Mouse (Mus musculus): ENCODE measurements around the gene Auts2. TPM values are rescaled to one million over a fixed set of nuclear protein-coding genes. Genes with fewer than 3 reads are reported as not detected.
A peak's percentile ranks its signal among the peaks of the same experiment; 100 is the strongest.

The Auts2 gene
- total and polyA plus RNA-seq, 2 experiments from 2014 or later: 35.2 to 57.5 TPM

DNA sequence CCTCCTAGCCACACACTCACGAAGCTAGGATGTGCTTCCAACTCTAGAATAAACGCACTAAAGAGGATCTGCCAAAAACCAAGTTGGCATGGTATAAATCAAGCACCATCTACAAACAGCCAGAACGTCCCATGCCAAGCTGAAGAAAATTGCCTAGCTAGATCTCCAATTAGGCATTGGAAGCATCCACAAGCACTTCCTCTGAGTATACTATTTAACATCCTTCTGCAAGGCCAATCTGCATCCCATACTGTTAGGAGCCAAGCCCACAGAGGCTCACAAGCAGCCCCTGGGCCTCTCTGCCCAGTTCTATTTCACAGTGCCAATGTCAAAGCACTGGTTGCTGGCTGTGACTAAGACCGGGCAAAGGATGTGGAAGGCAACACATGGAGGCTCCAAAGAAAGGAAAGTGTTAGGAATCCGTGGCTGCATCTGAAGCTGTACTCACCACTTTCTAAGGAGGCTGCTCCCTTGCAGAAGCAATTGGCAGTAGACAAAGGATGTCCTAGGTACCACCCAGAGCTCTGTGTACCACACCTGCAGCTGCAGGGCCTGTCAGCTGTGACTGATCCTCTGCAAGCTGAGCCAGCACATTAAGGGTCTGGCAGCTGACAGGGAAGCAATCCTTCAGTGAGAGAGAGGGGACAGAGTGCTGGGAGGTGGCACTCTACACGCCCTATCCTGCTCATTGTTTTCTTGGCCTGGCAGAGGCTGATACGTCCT lies 407.0 kb downstream of the Auts2 start:
- peaks cover 3% of the 10 kb centered on the region; the same call in 1 of the 2 replicates for H3K4me1 ChIP-seq (ENCODE audit: insufficient read depth, low read length)
- H3K9ac ChIP-seq (replicated peaks; ENCODE audit: low read length, poor library complexity, severe bottlenecking): no peak overlapping the region
- H3K36me3 ChIP-seq (ENCODE audit: insufficient read depth, low read length): no peaks in the 10 kb centered on the region
- 57% methylated on average over 7 of the region's 7 CpGs for WGBS
- H3K4me2 ChIP-seq (ENCODE audit: low read depth, low read length, poor library complexity, severe bottlenecking): no peak overlapping the region
- no peak overlapping the region for H3K27ac ChIP-seq (ENCODE audit: low read depth, low read length)
- DNase-seq (ENCODE audit: low spot score) (peak; percentile 69), ATAC-seq (ENCODE audit: low FRiP score) (no peak)
- H3K9me3 ChIP-seq (ENCODE audit: low read length): no peaks in the 10 kb centered on the region
- TF ChIP-seq CTCF (IDR thresholded peaks at IDR 0.05): no peak
- H3K4me3 ChIP-seq (ENCODE audit: low read depth, low read length): no peak overlapping the region
- H3K27me3 ChIP-seq (ENCODE audit: insufficient read depth, low read length): no peaks in the 10 kb centered on the region; the same call in 1 of the 2 replicates

- TF ChIP-seq CTCF (IDR thresholded peaks at IDR 0.05): no peak
- no peak overlapping the region for H3K27ac ChIP-seq (ENCODE audit: low read depth, low read length)
- no peaks in the 10 kb centered on the region for H3K9me3 ChIP-seq (ENCODE audit: low read length)
- peaks cover 3% of the 10 kb centered on the region; the same call in 1 of the 2 replicates for H3K4me1 ChIP-seq (ENCODE audit: insufficient read depth, low read length)
- no peak overlapping the region for H3K4me3 ChIP-seq (ENCODE audit: low read depth, low read length)
- no peaks in the 10 kb centered on the region for H3K36me3 ChIP-seq (ENCODE audit: insufficient read depth, low read length)
- WGBS: 93% methylated on average over 3 of the region's 3 CpGs
- DNase-seq (ENCODE audit: low spot score) (no peak), ATAC-seq (ENCODE audit: low FRiP score) (no peak)
- H3K4me2 ChIP-seq (ENCODE audit: low read depth, low read length, poor library complexity, severe bottlenecking): no peak overlapping the region
- no peaks in the 10 kb centered on the region for H3K27me3 ChIP-seq (ENCODE audit: insufficient read depth, low read length)
- no peak overlapping the region for H3K9ac ChIP-seq (replicated peaks; ENCODE audit: low read length, poor library complexity, severe bottlenecking)
These were observed 411.2 kb downstream of the Auts2 start for GRCm38 (mm10) chr5:132131948-132132347.

DNA sequence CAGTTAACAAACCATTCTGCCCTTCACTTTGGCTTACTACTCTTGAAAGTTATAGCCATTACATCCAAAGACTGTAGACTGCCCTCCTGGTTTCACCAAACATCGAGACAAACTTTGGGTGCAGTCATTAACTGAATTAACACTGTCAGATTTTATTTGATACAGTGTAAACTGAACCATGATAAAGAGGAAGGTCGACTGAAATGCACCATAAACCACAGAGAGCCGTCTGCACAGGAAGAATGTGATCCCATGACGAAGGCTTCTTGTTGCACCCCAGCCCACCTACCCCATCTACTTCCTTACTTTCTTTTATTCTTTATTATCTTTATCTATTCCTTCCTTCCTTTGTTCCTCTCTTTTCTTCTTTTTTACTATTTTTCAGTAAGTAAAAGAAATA lies 412.6 kb downstream of the Auts2 start:
- Histone ChIP-seq H3K36me3 (ENCODE audit: insufficient read depth, low read length) (no peaks in the 10 kb centered on the region), H3K4me2 (ENCODE audit: low read depth, low read length, poor library complexity, severe bottlenecking) (no peak overlapping the region), H3K4me1 (ENCODE audit: insufficient read depth, low read length) (no peaks in the 10 kb centered on the region), H3K4me3 (ENCODE audit: low read depth, low read length) (no peak overlapping the region), H3K27ac (ENCODE audit: low read depth, low read length) (no peak overlapping the region), H3K9me3 (ENCODE audit: low read length) (no peaks in the 10 kb centered on the region), H3K9ac (replicated peaks; ENCODE audit: low read length, poor library complexity, severe bottlenecking) (no peak overlapping the region), H3K27me3 (ENCODE audit: insufficient read depth, low read length) (no peaks in the 10 kb centered on the region)
- WGBS: 77% methylated on average over 4 of the region's 4 CpGs
- TF ChIP-seq CTCF (IDR thresholded peaks at IDR 0.05): no peak
- DNase-seq (ENCODE audit: low spot score): no peak
- ATAC-seq (ENCODE audit: low FRiP score): no peak

- WGBS: 66% methylated on average over 12 of the region's 12 CpGs
- ATAC-seq (ENCODE audit: low FRiP score): no peak
- H3K4me1 ChIP-seq (ENCODE audit: insufficient read depth, low read length): no peaks in the 10 kb centered on the region
These were observed 416.5 kb downstream of the Auts2 start for GRCm38 (mm10) chr5:132126626-132127025.

GRCm38 (mm10) chr5:132115631-132116030 lies 427.5 kb downstream of the Auts2 start:
- ATAC-seq (ENCODE audit: low FRiP score) (no peak), DNase-seq (ENCODE audit: low spot score) (peak; percentile 81)
- no peaks in the 10 kb centered on the region for H3K4me1 ChIP-seq (ENCODE audit: insufficient read depth, low read length)
- H3K4me2 ChIP-seq (ENCODE audit: low read depth, low read length, poor library complexity, severe bottlenecking): no peak overlapping the region
- H3K9ac ChIP-seq (replicated peaks; ENCODE audit: low read length, poor library complexity, severe bottlenecking): no peak overlapping the region
- peak; percentile 83 for TF ChIP-seq CTCF (IDR thresholded peaks at IDR 0.05)
- no peaks in the 10 kb centered on the region for H3K36me3 ChIP-seq (ENCODE audit: insufficient read depth, low read length)
- H3K4me3 ChIP-seq (ENCODE audit: low read depth, low read length): no peak overlapping the region
- 60% methylated on average over 3 of the region's 3 CpGs for WGBS
- H3K9me3 ChIP-seq (ENCODE audit: low read length): no peaks in the 10 kb centered on the region
- no peak overlapping the region for H3K27ac ChIP-seq (ENCODE audit: low read depth, low read length)
- H3K27me3 ChIP-seq (ENCODE audit: insufficient read depth, low read length): no peaks in the 10 kb centered on the region

More at GRCm38 (mm10) chr5:132126626-132127025, 416.5 kb downstream of the Auts2 start:
- no peaks in the 10 kb centered on the region for H3K9me3 ChIP-seq (ENCODE audit: low read length)
- peak; percentile 51 for DNase-seq (ENCODE audit: low spot score)
- no peak for TF ChIP-seq CTCF (IDR thresholded peaks at IDR 0.05)
- H3K36me3 ChIP-seq (ENCODE audit: insufficient read depth, low read length): no peaks in the 10 kb centered on the region
- H3K4me3 ChIP-seq (ENCODE audit: low read depth, low read length): no peak overlapping the region
- H3K27me3 ChIP-seq (ENCODE audit: insufficient read depth, low read length): no peaks in the 10 kb centered on the region
- no peak overlapping the region for H3K27ac ChIP-seq (ENCODE audit: low read depth, low read length)
- no peak overlapping the region for H3K4me2 ChIP-seq (ENCODE audit: low read depth, low read length, poor library complexity, severe bottlenecking)
- H3K9ac ChIP-seq (replicated peaks; ENCODE audit: low read length, poor library complexity, severe bottlenecking): no peak overlapping the region

GRCm38 (mm10) chr5:132114561-132115301 lies 428.4 kb downstream of the Auts2 start:
- Histone ChIP-seq H3K9me3 (ENCODE audit: low read length) (no peaks in the 10 kb centered on the region), H3K4me2 (ENCODE audit: low read depth, low read length, poor library complexity, severe bottlenecking) (no peak overlapping the region), H3K27me3 (ENCODE audit: insufficient read depth, low read length) (no peaks in the 10 kb centered on the region), H3K4me3 (ENCODE audit: low read depth, low read length) (no peak overlapping the region), H3K27ac (ENCODE audit: low read depth, low read length) (no peak overlapping the region), H3K36me3 (ENCODE audit: insufficient read depth, low read length) (no peaks in the 10 kb centered on the region), H3K9ac (replicated peaks; ENCODE audit: low read length, poor library complexity, severe bottlenecking) (no peak overlapping the region), H3K4me1 (ENCODE audit: insufficient read depth, low read length) (no peaks in the 10 kb centered on the region)
- peak; percentile 68 for TF ChIP-seq CTCF (IDR thresholded peaks at IDR 0.05)
- DNase-seq (ENCODE audit: low spot score) (no peak), ATAC-seq (ENCODE audit: low FRiP score) (no peak)
- 72% methylated on average over 8 of the region's 8 CpGs for WGBS

Measured in midbrain, postnatal 0 days (tissue).